8 mouse cellular contexts compared by ENCODE assay signal in the genomic region with DNA sequence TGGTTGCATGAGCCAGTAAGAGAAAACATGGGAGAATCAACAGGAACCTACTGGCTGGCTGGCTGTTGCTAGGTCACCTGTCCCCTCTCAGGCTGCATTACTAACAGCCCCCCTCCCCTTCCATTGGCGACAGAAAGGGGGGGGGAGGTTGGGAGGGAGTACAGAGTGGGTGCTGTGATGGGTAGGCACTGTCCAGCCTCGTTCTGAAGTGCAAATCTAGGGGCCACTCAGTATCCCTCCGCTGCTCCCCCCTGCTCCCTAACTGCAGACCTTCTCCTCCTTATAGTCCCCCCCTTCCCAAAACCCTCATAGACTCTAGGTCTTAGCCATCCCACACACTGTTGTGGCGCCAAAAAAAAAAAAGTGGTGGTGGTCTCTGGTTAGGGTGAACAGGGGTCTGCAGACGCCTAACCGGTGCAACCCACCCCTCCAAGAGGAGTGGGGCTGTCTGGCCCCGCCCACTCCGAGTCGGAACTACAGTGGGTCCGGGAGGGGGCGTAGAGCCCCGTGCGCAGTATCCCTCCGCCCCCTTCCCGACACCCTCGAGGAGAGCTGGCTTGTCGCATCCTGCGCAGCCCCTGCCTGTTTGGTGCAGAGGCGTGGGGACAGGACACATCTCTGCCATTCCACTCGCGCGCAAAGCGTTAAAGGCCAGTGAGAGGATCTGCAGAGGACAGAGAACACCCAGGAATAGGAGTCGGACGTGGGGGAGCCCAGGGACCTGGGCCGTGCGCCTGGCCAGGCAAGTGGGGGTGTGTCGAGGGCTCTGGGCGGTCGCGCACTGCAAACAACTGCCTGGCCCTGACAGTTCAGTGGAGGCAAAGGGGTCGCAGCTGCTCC. TPM values are rescaled to one million over a fixed set of nuclear protein-coding genes. Genes with fewer than 3 reads are reported as not detected.
A peak's percentile ranks its signal among the peaks of the same experiment; 100 is the strongest.
DNase-seq lines count a peak whose midpoint lies in the region; ATAC-seq lines count a peak whose summit lies in the region.
"Not testable (repeated sequence)": the region's sequence is repeated elsewhere in the genome, so short reads cannot be mapped to it uniquely, and the experiment has no call there.

A gene (plus strand): TSS at position 514 of the 840 bp plus-strand sequence.

- H3K4me2 ChIP-seq in liver, embryonic 12.5 days, result peak within 1 kb of the TSS; percentile 66

- not testable (repeated sequence) for H3K36me3 ChIP-seq in liver, embryonic 12.5 days

- not testable (repeated sequence) for H3K9me3 ChIP-seq in liver, embryonic 12.5 days (replicated peaks)

- not testable (repeated sequence) for H3K27ac ChIP-seq in liver, embryonic 12.5 days

- not testable (repeated sequence) for H3K4me1 ChIP-seq in liver, embryonic 12.5 days

- H3K27me3 ChIP-seq in liver, embryonic 12.5 days (replicated peaks), result not testable (repeated sequence)

- peak within 1 kb of the TSS; percentile 42 for H3K4me3 ChIP-seq in liver, embryonic 12.5 days

- peak; percentile 49 for ATAC-seq in liver, embryonic 12.5 days

- H3K9ac ChIP-seq in liver, embryonic 12.5 days, result not testable (repeated sequence)

- 12% methylated on average over 31 of the region's 32 CpGs for WGBS in liver, embryonic 12.5 days (ENCODE audit: insufficient replicate concordance)

- DNase-seq in MN1 (ENCODE audit: low spot score), result peak; percentile 25
- peak; percentile 79 for DNase-seq in cerebellum, adult 9-11 months
- DNase-seq in forelimb bud, embryonic 11.5 days (ENCODE audit: low read depth, low spot score), result peak; percentile 35
- DNase-seq in heart, postnatal 4 days, result peak; percentile 33
- DNase-seq in layer of hippocampus, adult 11-12 months (ENCODE audit: low spot score), result peak; percentile 55
- DNase-seq in neural tube, embryonic 10.5 days (ENCODE audit: extremely low spot score, low spot score), result peak; percentile 38
- DNase-seq in telencephalon, adult 2 months (ENCODE audit: low read depth, low spot score), result peak; percentile 22

RNA-seq across cellular contexts. Expression of the gene that starts here (rescaled TPM):
- 10 to 100 TPM in 1 of 2 experiments, 1 to 10 TPM in 1; 8.0 to 11.9 TPM for total RNA-seq in heart, postnatal 4 days (2021)
- 3.4 and 4.5 TPM in 2 replicates for polyA plus RNA-seq in liver, embryonic 12.5 days (2016; fragmentation: Nextera tagmentation; extraction: Ambion mirVana)

Comparison
In these comparisons a context has a peak if more than half of its experiments do, and no peak if none do; other contexts are left out.
1. DNase-seq: peak in every context shown above with its lines; median percentile 79 in cerebellum, adult 9-11 months; 55 in layer of hippocampus, adult 11-12 months; 38 in neural tube, embryonic 10.5 days; 35 in forelimb bud, embryonic 11.5 days; 33 in heart, postnatal 4 days; 25 in MN1; 22 in telencephalon, adult 2 months.